Mouse (Mus musculus): ENCODE measurements around the gene G6pc3. TPM values are rescaled to one million over a fixed set of nuclear protein-coding genes. Genes with fewer than 3 reads are reported as not detected.

Gene G6pc3
- 41.0 and 53.8 TPM in 2 replicates for polyA plus RNA-seq (2012; rRNA removed)

GRCm38 (mm10) chr11:102189461-102190436 is at the start of gene G6pc3:
Gene G6pc3 (plus strand): TSS chr11:102189620.
- Histone ChIP-seq H3K4me1 (ENCODE audit: control insufficient read depth, insufficient read depth, insufficient read length, low read length) (peaks cover 4% of the 10 kb centered on the region), H3K27me3 (ENCODE audit: control insufficient read depth, insufficient read depth, low read length) (no peaks in the 10 kb centered on the region), H3K27ac (ENCODE audit: insufficient read depth, low read depth, low read length) (peak within 1 kb of the TSS; percentile 48), H3K4me3 (ENCODE audit: low read depth, low read length) (peak within 1 kb of the TSS; percentile 71), H3K36me3 (ENCODE audit: control insufficient read depth, insufficient read depth, low read length) (peaks cover 7% of the 10 kb centered on the region)
- under 1% methylated on average over 50 of the region's 50 CpGs for WGBS
- TF ChIP-seq POLR2A (IDR thresholded peaks at IDR 0.05; ENCODE audit: low read depth, low read length) (peak; percentile 32; the same call in 1 of the 2 replicates), CTCF (IDR thresholded peaks at IDR 0.05; ENCODE audit: extremely low read depth, insufficient read length, insufficient replicate concordance, low read depth, low read length) (no peak)

DNA sequence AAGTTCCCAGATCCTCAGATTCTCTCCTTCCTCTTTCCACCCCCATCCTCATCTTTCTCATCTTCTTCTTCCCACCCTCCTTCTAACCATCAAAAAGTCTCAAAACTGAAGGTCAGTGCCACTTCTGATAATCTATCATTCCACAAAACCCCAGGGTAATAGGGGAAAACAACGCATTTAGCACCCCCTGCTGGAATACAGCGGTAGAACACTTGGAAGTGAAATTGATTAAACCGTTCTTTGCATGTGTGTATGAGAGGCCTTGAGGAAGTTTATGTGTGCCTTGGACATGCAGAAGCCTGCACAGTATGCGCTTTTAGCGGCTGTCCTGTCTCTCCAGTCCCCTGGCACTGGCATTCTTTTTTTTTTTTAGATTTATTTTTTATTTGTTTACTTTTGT is 48.9 kb upstream of the G6pc3 start:
- no peak overlapping the region for H3K27ac ChIP-seq (ENCODE audit: insufficient read depth, low read depth, low read length)
- TF ChIP-seq CTCF (IDR thresholded peaks at IDR 0.05; ENCODE audit: extremely low read depth, insufficient read length, insufficient replicate concordance, low read depth, low read length) (peak; percentile 46; the same call in 1 of the 2 replicates), POLR2A (IDR thresholded peaks at IDR 0.05; ENCODE audit: low read depth, low read length) (no peak)
- WGBS = 4% methylated on average over 5 of the region's 5 CpGs
- H3K4me3 ChIP-seq (ENCODE audit: low read depth, low read length) = no peak overlapping the region
- no peaks in the 10 kb centered on the region for H3K27me3 ChIP-seq (ENCODE audit: control insufficient read depth, insufficient read depth, low read length)
- H3K36me3 ChIP-seq (ENCODE audit: control insufficient read depth, insufficient read depth, low read length) = no peaks in the 10 kb centered on the region
- peaks cover 9% of the 10 kb centered on the region for H3K4me1 ChIP-seq (ENCODE audit: control insufficient read depth, insufficient read depth, insufficient read length, low read length)

DNA sequence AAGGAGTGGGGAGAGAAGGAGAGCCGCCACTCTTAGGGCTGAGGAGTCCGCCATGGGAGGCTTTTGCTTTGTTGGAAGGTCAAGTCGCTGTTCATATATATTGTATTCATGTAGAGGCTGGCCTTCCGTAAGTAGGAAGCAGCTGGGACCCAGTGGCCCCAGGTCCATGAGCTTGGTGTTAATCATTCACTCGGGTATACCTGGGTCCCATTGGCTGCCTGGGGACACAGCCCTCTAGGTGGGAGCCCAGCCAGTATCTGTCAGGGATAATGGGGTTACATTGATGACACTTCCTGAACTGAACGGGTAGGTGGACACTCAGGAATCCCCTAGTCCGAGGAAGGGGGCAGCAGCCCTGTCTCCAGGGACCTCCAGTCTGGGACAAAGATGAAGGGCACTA is 47.1 kb upstream of the G6pc3 start:
- Histone ChIP-seq H3K4me1 (ENCODE audit: control insufficient read depth, insufficient read depth, insufficient read length, low read length) (peaks cover 12% of the 10 kb centered on the region), H3K27ac (ENCODE audit: insufficient read depth, low read depth, low read length) (peak overlapping the region; percentile 90), H3K27me3 (ENCODE audit: control insufficient read depth, insufficient read depth, low read length) (no peaks in the 10 kb centered on the region; the same call in 1 of the 2 replicates), H3K36me3 (ENCODE audit: control insufficient read depth, insufficient read depth, low read length) (peaks cover 3% of the 10 kb centered on the region), H3K4me3 (ENCODE audit: low read depth, low read length) (peak overlapping the region; percentile 45)
- 24% methylated on average over 7 of the region's 7 CpGs for WGBS
- TF ChIP-seq CTCF (IDR thresholded peaks at IDR 0.05; ENCODE audit: extremely low read depth, insufficient read length, insufficient replicate concordance, low read depth, low read length) (no peak), POLR2A (IDR thresholded peaks at IDR 0.05; ENCODE audit: low read depth, low read length) (no peak)

DNA sequence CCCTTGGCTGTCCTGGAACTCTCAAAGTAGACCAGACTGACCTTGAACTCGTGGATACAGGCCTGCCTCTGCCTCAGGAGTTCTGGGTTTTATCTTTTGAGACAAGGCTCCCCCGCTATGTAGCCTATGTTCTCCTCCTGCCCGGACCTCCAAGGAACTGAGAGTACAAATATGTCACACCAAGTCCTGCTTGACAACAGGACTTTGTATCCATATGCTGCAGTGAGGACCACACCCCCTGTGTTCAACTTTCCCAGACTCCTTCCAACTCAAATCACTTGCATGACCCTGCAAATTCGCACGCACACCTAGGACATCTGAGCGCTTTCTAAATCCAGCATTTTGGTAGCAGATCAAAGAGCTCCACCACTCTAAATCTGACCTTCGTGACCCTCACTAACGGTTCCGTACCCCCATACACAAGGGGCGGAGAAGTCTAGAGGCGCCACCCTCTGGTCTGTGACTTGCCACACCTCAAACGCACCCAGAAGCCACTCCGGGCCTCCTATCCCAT is 44.4 kb upstream of the G6pc3 start:
- peaks cover 18% of the 10 kb centered on the region for H3K4me1 ChIP-seq (ENCODE audit: control insufficient read depth, insufficient read depth, insufficient read length, low read length)
- H3K36me3 ChIP-seq (ENCODE audit: control insufficient read depth, insufficient read depth, low read length) = peaks cover 23% of the 10 kb centered on the region
- peak overlapping the region; percentile 85 for H3K4me3 ChIP-seq (ENCODE audit: low read depth, low read length)
- H3K27ac ChIP-seq (ENCODE audit: insufficient read depth, low read depth, low read length) = peak overlapping the region; percentile 98
- 14% methylated on average over 13 of the region's 13 CpGs for WGBS
- TF ChIP-seq CTCF (IDR thresholded peaks at IDR 0.05; ENCODE audit: extremely low read depth, insufficient read length, insufficient replicate concordance, low read depth, low read length) (no peak), POLR2A (IDR thresholded peaks at IDR 0.05; ENCODE audit: low read depth, low read length) (no peak)
- no peaks in the 10 kb centered on the region; the same call in 1 of the 2 replicates for H3K27me3 ChIP-seq (ENCODE audit: control insufficient read depth, insufficient read depth, low read length)

DNA sequence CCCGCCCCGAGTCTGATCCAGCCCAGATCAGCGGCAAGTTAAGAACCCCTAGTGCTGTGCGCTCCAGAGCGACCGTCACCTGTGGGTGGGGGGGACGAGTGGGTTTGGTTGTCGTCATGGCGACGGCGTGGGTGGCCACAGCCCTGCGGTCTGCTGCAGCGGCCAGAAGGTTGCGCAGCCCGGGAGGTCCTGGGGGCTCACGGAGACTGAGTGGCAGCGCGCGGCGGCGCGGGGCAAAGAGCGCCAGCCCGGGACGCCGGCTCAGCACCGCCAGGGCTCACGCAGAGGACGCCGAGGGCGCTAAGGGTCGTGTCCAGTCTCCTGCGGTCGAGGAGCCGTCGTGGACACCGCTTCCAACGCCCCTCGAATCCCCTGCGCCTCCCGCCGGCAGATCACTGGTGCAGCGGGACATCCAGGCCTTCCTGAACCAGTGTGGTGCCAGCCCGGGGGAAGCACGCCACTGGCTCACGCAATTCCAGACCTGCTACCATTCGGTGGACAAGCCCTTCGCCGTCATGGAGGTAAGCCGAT is 43.9 kb upstream of the G6pc3 start, which contains the start of gene Nags:
TSS of gene Nags (plus strand) at position 43 of the 531 bp plus-strand sequence.
- TF ChIP-seq POLR2A (IDR thresholded peaks at IDR 0.05; ENCODE audit: low read depth, low read length) (peak; percentile 81; the same call in 1 of the 2 replicates), CTCF (IDR thresholded peaks at IDR 0.05; ENCODE audit: extremely low read depth, insufficient read length, insufficient replicate concordance, low read depth, low read length) (no peak)
- peak within 1 kb of the TSS; percentile 98 for H3K27ac ChIP-seq (ENCODE audit: insufficient read depth, low read depth, low read length)
- peaks cover 18% of the 10 kb centered on the region for H3K4me1 ChIP-seq (ENCODE audit: control insufficient read depth, insufficient read depth, insufficient read length, low read length)
- no peaks in the 10 kb centered on the region; the same call in 1 of the 2 replicates for H3K27me3 ChIP-seq (ENCODE audit: control insufficient read depth, insufficient read depth, low read length)
- WGBS = 1% methylated on average over 50 of the region's 50 CpGs
- H3K4me3 ChIP-seq (ENCODE audit: low read depth, low read length) = peak within 1 kb of the TSS; percentile 85
- peaks cover 27% of the 10 kb centered on the region for H3K36me3 ChIP-seq (ENCODE audit: control insufficient read depth, insufficient read depth, low read length)

DNA sequence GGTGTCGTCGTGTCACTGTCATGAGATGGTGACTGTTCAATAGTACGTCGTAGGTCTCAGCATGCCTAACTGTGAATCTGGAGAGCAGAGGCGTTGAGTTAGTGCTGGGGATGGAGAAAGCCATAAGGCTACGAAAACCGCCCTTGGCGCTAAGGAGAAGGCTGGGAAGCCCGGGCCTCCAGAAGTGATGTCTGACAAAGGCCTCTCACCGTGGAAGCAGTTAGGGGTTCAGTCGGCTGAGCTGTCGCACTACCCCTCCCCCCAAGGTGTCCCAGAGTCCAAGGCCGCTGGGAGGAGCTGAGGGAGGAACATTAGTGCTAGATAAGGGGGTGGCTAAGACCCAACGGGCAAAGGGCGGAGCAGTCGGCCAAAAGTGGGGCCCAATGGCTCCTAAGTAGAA is 43.4 kb upstream of the G6pc3 start:
- H3K27me3 ChIP-seq (ENCODE audit: control insufficient read depth, insufficient read depth, low read length) = no peaks in the 10 kb centered on the region; the same call in 1 of the 2 replicates
- WGBS = 2% methylated on average over 16 of the region's 16 CpGs
- H3K27ac ChIP-seq (ENCODE audit: insufficient read depth, low read depth, low read length) = peak overlapping the region; percentile 98
- H3K36me3 ChIP-seq (ENCODE audit: control insufficient read depth, insufficient read depth, low read length) = peaks cover 31% of the 10 kb centered on the region
- H3K4me3 ChIP-seq (ENCODE audit: low read depth, low read length) = peak overlapping the region; percentile 85
- H3K4me1 ChIP-seq (ENCODE audit: control insufficient read depth, insufficient read depth, insufficient read length, low read length) = peaks cover 18% of the 10 kb centered on the region
- TF ChIP-seq CTCF (IDR thresholded peaks at IDR 0.05; ENCODE audit: extremely low read depth, insufficient read length, insufficient replicate concordance, low read depth, low read length) (no peak), POLR2A (IDR thresholded peaks at IDR 0.05; ENCODE audit: low read depth, low read length) (peak; percentile 80)
